Mouse (Mus musculus) gastrocnemius, postnatal 10 days (tissue): ENCODE data around the gene Pabpn1. TPM values are rescaled to one million over a fixed set of nuclear protein-coding genes. Genes with fewer than 3 reads are reported as not detected.

ENCODE experiments used
- DNase-seq: peaks from one replicate; pipeline ENCODE4 v3.0.0; 2021; ENCODE audit warnings: mixed read lengths
- long read RNA-seq, 2 experiments: library from polyadenylated mRNA; stranded (forward); transcript quantifications; one replicate each; pipeline ENCODE4 v2.0.0; 2021
- total RNA-seq, 2 experiments: library from RNA; stranded (reverse); gene quantifications; 2 replicates each; pipeline ENCODE4 v1.2.3; 2021

The Pabpn1 gene
- total RNA-seq, result 10 to 100 TPM; 80.2 to 99.9 TPM
- long read RNA-seq, experiment 1, transcript Pabpn1-202 (6 exons, 1,761 nt), result minor isoform, 7 of 32 reads
- long read RNA-seq, experiment 1, transcript Pabpn1-201 (7 exons, 1,030 nt), result major isoform, 13 of 32 reads
- long read RNA-seq, experiment 1, partial matches to known transcripts, result 4 of 32 reads
- long read RNA-seq, experiment 1, other reads (novel, unspliced or antisense), result 6 of 32 reads
- long read RNA-seq, experiment 2, transcript Pabpn1-201 (7 exons, 1,030 nt), result major isoform, 16 of 25 reads
- long read RNA-seq, experiment 2, partial matches to known transcripts, result 3 of 25 reads
- long read RNA-seq, experiment 2, other reads (novel, unspliced or antisense), result 2 of 25 reads

DNA sequence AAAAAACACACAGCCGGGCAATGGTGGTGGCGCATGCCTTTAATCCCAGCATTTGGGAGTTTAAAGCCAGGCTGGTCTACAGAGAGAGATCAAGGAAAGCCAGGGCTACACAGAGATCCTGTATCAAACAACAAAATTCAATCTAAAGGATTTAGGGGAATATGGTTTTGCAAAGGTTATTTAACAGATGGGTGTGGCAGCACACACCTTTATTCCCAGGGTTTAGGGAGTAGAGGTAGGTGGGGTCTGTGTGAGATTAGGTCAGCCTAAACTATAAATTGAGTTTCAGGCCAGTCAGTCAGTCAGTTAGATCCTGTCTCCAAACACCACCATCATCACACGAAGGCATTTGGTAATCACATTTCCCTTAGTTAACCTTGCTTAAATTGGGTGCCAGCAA, at the start of gene Pabpn1:
Pabpn1 (plus strand) TSS at position 301 of the 400 bp plus-strand sequence.
- DNase-seq, result no peak

DNA sequence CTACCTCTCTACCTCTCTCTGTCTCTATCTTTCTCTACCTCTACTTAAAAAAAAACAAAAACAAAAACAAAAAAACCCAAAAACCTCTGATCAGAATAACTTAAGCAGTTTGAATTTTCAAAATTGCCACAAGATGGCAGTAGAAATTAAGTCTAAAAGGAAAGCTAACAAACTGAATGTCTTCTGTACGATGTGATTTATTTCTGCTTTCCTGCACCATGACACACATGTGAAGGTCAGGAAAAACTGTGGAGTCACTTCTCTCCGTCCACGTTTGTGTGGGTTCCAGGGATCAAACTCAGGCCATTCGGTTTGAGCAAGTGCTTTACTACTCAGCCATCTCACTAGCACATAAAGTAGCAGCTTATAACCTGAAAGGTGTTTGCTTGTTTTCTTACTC, 48.8 kb upstream of the Pabpn1 start:
- DNase-seq, result no peak

DNA sequence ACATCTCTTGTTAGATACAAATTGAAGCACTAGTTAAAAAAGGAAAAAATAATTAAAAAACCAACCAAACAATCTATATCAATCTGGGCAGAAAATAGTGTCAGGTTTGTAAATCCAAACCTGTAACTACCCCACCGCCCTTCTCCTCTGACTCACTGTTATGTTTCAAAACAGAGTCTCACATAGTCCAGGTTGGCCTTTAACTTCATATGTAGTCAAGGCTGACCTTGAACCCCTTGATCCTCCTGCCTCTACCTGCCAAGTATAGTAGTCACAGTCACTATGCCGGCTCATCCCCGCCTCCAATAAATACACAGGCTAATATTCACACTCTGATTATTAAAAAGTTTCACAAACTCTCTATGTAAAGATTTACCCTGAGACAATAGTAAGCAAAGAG, 36.6 kb upstream of the Pabpn1 start:
- DNase-seq, result no peak

DNA sequence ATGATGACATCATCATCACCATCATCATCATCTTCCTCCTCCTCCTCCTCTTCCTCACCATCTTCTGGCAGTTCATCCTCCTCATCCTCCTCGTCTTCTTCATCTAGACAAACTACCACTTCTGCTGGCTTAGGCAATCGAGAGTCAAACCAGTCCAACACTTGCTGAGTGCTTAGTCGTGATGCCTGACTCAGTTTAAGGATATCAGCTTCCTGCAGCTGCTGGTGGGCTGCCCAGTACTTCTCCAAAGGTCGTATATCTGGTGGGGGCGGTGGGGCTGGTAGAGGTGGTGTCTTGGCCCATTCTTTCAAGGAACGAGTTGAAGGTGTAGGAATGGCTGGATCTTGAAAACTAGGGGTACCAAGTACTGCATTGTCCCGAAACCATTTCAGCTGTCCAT, 35.6 kb upstream of the Pabpn1 start:
- DNase-seq, result no peak

DNA sequence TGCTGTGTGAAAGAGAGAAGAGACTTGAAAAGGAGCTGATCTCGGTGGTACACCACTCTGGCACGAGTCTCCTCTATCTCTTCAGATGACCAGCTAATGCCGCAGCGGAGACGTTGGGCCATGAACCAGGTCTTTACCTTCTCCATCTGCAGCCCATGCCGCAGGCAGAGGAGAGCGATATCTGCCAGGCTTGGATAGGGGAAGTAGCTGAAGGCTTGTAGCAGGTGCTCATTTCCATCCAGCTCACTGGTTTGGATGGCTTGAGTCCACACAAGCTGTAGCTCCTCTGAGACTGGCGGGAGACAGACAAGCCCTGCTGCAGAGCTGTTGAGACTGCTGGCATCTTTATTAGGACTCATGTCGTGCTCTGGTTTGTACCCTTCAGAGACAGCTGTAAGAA, 34.4 kb upstream of the Pabpn1 start:
- DNase-seq, result no peak

DNA sequence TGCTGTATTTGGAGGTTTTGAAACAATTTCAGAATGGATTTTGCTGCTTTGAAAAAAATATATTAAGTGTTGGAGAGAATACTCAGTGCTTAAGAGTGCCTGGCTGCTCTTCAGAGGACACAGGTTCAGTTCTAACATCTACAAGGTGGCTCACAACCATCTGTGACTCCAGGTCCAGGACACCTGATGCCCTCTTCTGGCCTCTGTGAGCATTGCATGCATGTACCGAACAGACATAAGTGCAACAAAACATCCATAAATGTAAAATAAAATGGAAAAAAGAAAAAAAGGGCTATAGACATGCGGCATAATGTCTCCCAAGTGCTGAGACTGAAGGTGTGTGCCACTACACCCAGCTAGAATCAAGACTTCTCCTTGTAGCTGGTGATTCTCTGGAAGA, 31.8 kb upstream of the Pabpn1 start:
- peak; percentile 62 for DNase-seq

DNA sequence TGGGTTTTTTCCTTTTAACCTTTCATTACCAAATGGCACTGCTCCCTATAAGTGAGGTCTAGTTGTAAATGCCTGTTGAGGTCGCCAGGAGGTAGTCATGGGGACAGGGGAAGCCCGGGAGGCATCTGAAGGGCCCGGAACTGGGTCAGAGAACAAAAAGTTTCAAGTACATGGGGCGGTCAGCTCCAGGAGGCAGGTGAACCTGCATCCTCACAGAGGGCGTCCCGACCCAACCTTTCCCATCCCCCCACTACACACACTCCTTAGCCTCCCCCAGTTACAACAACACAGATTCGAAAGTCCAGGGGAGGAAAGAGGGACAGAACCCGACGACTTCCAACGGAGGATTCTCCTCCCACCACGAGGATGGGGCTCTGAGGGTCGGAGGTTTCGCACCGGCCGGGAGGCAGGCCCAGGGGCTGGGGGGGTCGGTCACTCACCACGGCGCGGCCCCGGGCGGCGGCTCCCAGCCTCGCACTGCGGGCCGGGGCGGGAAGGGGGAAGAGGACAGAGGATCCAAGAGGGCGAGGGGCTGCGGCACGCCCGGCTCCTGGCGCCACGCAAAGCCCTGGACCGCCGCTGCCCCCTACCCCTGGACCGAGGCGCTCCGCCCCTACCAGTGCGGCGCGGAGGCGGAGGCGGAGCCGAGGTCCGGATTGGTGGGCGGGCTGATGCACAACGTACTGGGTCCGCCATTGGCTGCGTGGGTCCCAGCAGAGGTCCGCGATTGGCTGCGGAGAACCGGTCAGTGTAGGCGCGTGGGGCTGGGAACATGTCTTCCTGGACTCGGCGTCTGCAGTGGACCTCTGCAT, 28.6 kb upstream of the Pabpn1 start:
- peak; percentile 90 for DNase-seq

DNA sequence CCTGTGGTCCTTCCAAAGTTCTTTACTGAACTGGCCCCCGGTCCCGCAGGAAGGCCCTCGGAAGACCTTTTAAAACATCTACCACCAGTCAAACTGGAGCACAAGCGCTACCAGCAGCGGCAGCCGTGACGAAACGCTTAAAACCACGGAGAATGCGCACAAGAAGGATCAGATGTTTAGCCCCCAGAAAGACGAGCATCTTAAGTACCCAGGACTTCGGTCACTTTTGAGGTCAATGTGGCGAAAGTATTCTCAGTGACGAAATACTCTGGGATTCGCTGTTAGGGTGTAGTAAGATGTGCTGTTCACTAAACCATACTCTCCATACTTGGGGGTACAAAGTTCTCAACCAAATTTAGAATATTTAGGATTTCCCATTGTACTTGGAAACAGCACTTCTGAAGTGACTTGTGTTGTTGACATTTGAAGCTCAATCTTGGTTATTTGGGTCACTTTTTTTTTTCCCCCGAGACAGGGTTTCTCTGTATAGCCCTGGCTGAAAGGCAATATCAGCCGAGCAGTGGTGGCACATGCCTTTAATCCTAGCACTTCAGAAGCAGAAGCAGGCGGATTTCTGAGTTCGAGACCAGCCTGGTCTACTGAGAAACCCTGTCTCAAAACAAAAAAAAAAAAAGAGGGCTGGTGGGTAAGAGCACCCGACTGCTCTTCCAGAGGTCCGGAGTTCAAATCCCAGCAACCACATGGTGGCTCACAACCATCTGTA, 27.8 kb upstream of the Pabpn1 start:
- no peak for DNase-seq

DNA sequence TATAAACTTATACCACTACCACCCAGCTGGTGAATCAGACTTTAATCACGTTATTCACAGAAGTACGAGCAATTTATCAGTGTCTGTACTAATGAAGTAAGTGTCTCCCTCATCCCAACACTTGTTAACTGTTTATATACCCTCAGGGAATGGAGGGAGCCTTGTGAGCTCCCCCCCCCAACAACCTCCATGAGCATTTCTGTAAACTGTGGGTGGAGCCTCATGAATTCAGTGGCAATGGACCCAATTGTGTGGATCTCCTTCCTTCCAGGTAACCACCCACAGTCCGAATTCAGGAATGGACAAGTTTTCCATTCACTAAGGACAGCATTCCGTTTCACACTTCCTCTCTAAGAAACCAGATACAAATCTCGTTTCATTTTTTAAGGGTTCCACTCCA, 26.7 kb upstream of the Pabpn1 start:
- no peak for DNase-seq

DNA sequence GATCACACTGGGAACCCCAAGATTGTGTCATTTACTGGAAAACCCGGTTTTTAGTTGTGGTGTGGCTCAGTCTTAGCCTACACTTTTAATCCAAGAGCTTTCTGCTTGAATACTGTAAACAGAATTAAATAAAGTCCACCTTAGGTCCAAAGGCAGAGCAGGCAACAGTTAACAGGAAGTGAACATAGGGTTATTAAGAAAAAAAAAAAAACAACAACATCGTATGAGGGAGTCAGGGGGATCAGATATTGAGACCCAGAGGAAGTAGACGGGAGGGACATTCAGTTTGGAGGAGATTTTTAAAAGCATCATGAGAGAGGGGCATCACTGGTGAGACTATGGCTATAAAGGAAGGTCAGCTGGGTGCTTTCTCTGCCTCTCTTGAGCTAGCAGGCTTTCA, 26.0 kb upstream of the Pabpn1 start:
- DNase-seq, result no peak

DNA sequence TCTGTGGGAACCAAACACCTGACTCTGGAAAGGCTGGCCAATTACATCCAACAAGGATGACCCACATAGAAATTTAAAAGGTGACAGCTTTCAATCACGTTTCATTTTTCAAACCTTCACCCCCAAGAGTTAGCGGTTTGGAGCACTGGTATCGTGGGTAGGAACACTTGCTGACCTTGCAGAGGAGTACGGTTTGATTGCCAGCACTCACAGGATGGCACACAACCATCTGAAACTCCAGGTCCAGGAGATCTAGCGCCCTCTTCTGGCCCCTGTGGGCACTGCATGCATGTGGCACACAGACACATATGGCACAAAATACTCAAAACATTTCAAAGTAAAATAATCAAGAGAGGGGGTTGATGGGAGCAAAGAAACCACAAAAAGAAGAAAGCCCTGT, 25.4 kb upstream of the Pabpn1 start:
- DNase-seq, result no peak

DNA sequence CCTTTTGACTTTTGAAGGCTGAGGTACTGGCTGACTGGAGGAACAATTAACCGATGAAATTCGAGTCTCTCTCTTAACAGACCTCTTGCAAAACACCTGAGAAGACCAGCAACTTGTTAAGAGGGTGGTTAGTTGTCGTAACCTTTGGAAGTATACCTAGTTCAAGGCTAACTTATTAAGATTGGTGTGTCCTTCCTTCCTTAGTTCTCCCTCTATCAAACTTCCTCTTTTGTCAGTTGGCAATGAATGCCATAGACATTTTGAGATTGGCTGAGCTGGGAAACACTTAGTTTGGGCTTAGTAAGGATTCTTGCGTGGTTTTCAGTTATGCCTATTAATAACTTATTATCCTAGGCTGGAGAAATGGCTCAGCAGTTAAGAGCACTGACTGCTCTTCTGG, 24.3 kb upstream of the Pabpn1 start:
- DNase-seq, result no peak

DNA sequence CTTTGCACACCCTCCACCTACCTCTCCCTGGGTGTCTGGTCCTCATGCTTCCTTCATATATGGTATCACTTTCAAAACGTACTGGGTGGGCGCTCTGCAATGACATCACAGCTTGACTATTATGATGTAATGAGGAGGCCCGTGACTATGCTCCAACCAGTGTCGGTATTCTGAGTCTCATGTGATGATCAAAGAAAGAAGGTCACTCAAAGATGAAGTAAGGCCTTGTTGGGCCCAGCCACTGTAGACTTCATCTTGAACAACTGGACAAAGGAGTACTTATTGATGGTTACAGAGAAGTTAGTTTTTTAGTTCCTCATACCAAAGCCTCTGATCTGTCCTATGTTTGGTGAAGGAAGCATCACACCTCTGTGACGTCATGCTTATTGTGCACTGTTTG, 21.4 kb upstream of the Pabpn1 start, which contains the start of gene Homez:
Homez (minus strand) TSS at position 101 of the 400 bp plus-strand sequence.
- DNase-seq, result no peak

DNA sequence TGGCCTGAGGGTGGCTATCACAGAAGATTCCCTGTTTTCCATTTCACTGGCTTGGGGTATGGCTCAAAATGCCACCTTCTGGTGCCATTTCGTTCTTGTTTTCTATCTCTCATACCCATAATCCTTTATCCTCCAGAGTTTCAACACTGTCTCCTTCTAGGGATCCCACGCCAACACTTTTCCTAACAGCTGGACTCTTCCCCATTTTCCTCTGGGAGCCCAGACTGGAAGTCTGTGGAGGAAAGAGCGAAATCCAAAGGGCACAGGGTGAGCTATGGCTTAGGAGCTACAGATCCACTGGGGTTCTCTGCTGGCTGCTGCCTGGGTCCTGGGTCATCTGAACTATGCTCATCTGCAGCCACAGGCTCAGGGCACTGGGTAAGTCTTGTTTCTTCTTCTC, 18.1 kb upstream of the Pabpn1 start:
- no peak for DNase-seq

DNA sequence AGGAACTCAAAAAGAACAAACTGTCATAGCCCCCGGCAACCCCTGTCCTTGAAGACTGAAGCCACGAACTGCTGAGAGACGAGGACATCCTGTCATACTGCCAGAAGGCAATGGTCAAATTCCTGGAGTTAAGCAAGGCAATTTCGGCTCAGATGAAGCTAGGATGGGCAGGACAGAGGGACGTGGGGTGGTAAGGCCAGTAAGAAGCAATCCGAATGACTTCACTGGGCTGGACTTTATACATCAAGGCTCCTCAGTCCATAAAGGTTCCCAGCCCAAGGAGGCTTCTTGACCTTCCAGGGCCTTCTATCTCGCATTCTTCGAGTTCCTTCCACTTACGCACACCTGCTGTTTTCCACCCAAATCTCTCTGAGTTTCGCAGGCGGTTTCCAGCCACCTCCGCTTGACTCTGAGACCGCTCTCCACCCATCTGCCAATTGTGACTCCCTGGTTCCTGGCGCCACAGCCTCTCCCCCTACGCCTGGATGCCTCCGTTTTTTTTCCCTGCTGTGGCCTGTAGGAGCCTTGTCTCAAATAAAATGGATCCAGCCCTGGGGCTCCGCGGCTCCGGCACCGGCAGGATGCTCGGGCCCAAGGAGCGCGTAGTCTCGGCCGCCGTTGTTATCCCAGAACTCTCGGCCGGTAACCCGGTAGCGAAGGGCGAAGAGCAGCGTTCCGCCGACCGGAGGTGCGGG, 16.3 kb upstream of the Pabpn1 start:
- DNase-seq, result no peak

DNA sequence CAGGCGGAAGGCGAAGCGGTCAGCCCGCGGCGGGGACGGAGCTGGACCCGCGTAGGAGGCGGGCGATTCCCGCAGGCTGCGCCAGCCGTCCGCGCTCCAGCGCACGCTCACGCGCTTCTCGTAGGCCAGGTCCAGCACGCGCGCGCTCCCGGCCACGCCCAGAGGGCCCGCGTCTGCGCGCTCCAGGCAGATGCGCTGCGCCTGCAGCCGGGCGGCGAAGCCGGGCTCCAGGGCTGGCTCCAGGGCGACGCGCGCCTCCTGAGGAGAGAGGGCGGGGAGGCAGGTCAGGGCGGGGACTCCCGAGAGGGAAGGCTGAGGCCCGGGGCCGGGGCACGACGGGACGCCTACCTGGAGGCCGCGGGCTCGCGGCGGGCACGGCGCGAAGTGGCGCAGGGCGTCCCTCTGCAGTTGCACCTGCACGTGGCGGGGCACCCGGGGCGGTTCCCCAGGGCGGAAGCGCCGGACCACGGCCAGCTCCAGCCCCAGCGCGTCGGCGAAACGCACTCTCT, 15.7 kb upstream of the Pabpn1 start:
- peak; percentile 89 for DNase-seq

DNA sequence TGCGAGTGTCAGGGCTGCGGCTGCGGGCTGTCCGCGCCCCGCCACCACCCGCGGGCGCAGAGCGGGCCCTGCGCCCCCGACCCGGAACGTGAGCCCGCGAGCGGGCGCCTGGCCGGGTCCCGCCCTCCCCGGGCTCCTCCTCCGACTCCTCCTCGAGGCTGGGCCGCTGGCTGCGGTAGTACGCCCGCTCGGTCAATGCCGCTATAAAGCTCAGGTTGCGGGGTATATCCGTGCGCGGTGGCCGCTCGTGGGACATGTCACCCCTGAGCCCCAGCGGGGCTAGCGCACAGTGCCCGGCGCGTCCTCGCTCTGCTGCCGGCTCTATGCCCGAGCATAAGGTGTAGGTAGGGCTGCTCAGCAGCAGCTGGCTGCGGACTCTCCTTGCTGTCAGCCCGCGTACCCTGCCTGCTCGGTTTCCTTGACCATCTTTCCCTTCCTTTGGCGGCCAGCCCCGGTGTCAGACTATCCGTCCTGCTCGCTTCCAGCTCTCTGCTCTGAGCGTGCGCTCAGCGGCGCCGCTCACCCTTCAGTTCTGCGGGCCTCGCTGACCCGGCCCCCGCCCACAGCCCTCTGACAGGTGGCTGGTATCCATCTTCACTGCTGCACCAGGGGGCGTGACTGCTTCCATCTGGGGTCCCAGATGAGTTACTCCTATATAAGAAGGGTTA, 15.1 kb upstream of the Pabpn1 start, which contains the start of gene Ppp1r3e:
Ppp1r3e (minus strand) TSS at position 503 of the 668 bp plus-strand sequence.
- peak; percentile 75 for DNase-seq

DNA sequence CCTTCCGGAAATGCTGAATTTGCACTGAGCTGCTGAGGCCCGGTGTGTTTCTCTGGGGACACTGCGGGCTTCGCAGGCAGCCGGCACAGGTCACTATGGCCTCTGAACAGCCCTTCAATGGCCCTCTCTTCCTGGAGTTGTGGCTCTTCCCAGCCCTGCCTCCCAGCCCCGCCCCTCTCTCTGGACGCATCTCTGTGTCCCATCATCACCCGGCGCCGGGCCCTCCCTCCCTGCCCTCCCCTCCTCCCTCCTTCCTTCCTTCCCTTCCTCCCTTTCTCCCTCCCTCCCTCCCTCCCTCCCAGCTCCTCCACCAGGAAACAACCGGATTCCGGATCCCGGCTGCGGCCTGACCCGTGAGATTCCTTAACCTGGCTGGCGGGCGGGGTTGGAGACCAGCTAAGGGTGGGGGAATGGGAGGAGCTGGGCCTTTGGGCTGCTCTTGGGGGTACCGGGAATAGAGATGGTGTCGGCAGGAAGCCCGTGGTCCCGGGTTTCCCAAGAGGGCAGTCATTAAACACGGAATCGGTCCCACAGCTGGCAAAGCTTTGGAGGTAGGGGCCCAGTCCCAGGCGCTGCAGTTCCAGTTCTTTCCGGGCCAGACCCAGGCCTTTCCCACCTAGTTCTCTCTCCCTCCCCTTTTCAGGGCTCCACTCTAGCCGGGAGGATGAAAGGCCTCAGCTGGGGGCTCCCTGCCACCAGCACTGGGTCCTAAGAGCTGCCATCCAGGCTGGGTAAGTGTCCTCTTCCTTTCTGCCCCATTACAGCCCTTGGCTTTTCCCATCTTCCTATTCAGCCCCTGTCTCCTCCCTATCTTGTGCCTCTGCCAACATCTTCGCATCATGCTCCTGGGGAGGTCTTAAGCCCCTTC, 8.9 kb upstream of the Pabpn1 start, which contains the start of the genes Bcl2l2 and Gm20521:
Bcl2l2 (plus strand) TSS at position 224 of the 868 bp plus-strand sequence.
Gm20521 (plus strand) TSS at position 288 of the 868 bp plus-strand sequence.
- DNase-seq, result peak; percentile 85

DNA sequence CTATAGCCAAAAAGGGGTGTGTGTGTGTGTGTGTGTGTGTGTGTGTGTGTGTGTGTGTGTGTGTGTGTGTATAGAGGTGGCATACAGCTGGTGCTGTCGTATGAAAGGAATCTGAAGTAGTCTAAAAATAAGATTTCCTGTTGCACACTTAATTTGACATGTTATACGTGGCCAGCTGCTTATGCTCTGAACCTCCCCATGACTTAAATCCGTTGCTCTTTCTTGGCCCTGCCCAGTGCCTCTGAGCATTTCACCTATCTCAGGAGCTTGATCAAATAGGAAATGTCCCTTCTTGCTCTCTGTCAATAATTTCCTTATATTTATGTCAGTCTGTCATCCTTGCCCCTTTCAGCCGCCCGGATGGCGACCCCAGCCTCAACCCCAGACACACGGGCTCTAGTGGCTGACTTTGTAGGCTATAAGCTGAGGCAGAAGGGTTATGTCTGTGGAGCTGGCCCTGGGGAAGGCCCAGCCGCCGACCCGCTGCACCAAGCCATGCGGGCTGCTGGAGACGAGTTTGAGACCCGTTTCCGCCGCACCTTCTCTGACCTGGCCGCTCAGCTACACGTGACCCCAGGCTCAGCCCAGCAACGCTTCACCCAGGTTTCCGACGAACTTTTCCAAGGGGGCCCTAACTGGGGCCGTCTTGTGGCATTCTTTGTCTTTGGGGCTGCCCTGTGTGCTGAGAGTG, 8.1 kb upstream of the Pabpn1 start:
- no peak for DNase-seq

DNA sequence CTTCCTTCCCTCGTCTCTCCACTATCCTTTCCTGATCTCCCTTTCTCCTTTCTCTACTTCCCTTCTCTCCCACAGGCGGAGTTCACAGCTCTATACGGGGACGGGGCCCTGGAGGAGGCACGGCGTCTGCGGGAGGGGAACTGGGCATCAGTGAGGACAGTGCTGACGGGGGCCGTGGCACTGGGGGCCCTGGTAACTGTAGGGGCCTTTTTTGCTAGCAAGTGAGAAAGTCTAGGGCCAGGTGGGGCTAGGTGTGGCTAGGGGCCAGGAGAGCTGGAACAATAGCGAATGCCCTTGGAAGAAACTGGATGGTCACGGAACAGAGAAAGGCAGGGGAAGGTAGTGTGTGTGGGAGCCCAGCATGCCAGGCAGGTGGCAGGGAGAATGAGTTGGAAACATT, 7.0 kb upstream of the Pabpn1 start:
- DNase-seq, result no peak
